In the genomic region with DNA sequence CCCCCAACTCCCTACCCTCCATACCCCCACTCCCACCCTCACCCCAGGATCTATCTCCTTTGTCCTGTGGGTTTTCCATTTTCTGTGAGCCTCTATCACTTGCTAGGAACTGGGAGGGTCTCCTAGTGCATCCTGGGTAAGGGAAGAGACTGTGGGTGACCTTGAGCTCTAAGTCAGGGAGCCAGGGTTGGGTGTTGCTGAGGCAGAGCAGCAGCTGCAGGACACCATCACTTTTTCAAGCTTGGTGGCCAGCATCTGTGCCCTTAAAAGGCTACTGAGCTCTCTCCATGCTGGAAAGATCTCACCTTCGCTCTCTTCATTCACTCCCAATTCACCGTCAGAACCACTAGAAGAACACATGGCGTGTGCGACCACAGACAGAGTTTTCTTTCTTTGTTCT, we compare ENCODE assay signal across 16 mouse cellular contexts. TPM values are rescaled to one million over a fixed set of nuclear protein-coding genes. Genes with fewer than 3 reads are reported as not detected.
DNase-seq lines count a peak whose midpoint lies in the region; ATAC-seq lines count a peak whose summit lies in the region.
"Had no signal": no experiment of that assay in that cellular context is flagged by ENCODE, and none has a peak within 500 bp of the region (broad histone marks: within the 10 kb centered on the region; RNA-seq: fewer than 3 reads in every experiment).

No protein-coding gene starts in this region.

- DNase-seq in heart, postnatal 36 days, result no peak
- DNase-seq in ES-CJ7 (ENCODE audit: low read depth, low spot score) (peak; percentile 29), adipocyte (ENCODE audit: low spot score) (no peak)
- no peak for DNase-seq in adrenal gland, postnatal 36 days
- DNase-seq: B cell, adult 2 months; cerebellum, adult 8-10 months; layer of hippocampus, adult 9-11 months; midbrain, embryonic 14.5 days; retina, postnatal 1 day; thymus, adult 2 months had no signal

- no peak overlapping the region for H3K9ac ChIP-seq in heart, embryonic 13.5 days
- H3K9ac ChIP-seq in embryonic facial prominence, embryonic 12.5 days, result no peak overlapping the region
- no peak overlapping the region for H3K9ac ChIP-seq in limb, embryonic 13.5 days

- H3K27me3 ChIP-seq in heart, embryonic 13.5 days (replicated peaks), result peaks cover under 1% of the 10 kb centered on the region; the same call in 1 of the 2 replicates
- no peaks in the 10 kb centered on the region for H3K27me3 ChIP-seq in embryonic facial prominence, embryonic 12.5 days
- no peaks in the 10 kb centered on the region for H3K27me3 ChIP-seq in limb, embryonic 13.5 days

- peak overlapping the region; percentile 76 for H3K27ac ChIP-seq in heart, embryonic 13.5 days (replicated peaks)
- peak overlapping the region; percentile 51; the same call in 1 of the 2 replicates for H3K27ac ChIP-seq in embryonic facial prominence, embryonic 12.5 days
- H3K27ac ChIP-seq in limb, embryonic 13.5 days, result peak overlapping the region; percentile 69; the same call in 1 of the 2 replicates

- H3K36me3 ChIP-seq in heart, embryonic 13.5 days, result no peaks in the 10 kb centered on the region
- H3K36me3 ChIP-seq in embryonic facial prominence, embryonic 12.5 days, result no peaks in the 10 kb centered on the region
- no peaks in the 10 kb centered on the region for H3K36me3 ChIP-seq in limb, embryonic 13.5 days

- H3K4me3 ChIP-seq in heart, embryonic 13.5 days, result no peak overlapping the region
- H3K4me3 ChIP-seq in embryonic facial prominence, embryonic 12.5 days, result no peak overlapping the region
- H3K4me3 ChIP-seq in limb, embryonic 13.5 days, result no peak overlapping the region
- H3K4me3 ChIP-seq: erythroblast, embryonic 14.5 days had no signal

- WGBS in heart, embryonic 13.5 days, result 84% methylated on average over 4 of the region's 4 CpGs
- WGBS in embryonic facial prominence, embryonic 12.5 days, result 92% methylated on average over 4 of the region's 4 CpGs
- WGBS in limb, embryonic 13.5 days, result 88% methylated on average over 4 of the region's 4 CpGs

- peaks cover 21% of the 10 kb centered on the region for H3K4me1 ChIP-seq in heart, embryonic 13.5 days
- peaks cover 8% of the 10 kb centered on the region for H3K4me1 ChIP-seq in embryonic facial prominence, embryonic 12.5 days
- peaks cover 11% of the 10 kb centered on the region for H3K4me1 ChIP-seq in limb, embryonic 13.5 days

- intact Hi-C loops in heart, postnatal 36 days (cut with DNase I), result no loop called here

- H3K9me3 ChIP-seq in heart, embryonic 13.5 days, result no peaks in the 10 kb centered on the region
- no peaks in the 10 kb centered on the region for H3K9me3 ChIP-seq in embryonic facial prominence, embryonic 12.5 days
- no peaks in the 10 kb centered on the region for H3K9me3 ChIP-seq in limb, embryonic 13.5 days

- H3K4me2 ChIP-seq in heart, embryonic 13.5 days, result no peak overlapping the region
- H3K4me2 ChIP-seq in embryonic facial prominence, embryonic 12.5 days (replicated peaks), result no peak overlapping the region
- no peak overlapping the region for H3K4me2 ChIP-seq in limb, embryonic 13.5 days (replicated peaks)

- no peak for ATAC-seq in heart, embryonic 13.5 days (ENCODE audit: extremely low read depth, insufficient number of reproducible peaks, low FRiP score, low TSS enrichment)
- no peak for ATAC-seq in embryonic facial prominence, embryonic 12.5 days (ENCODE audit: insufficient number of reproducible peaks, insufficient read depth, low FRiP score, low TSS enrichment)
- ATAC-seq in limb, embryonic 13.5 days (ENCODE audit: low FRiP score, low read depth), result no peak
- ATAC-seq: forebrain, embryonic 14.5 days; hindbrain, embryonic 16.5 days had no signal

RNA-seq across cellular contexts. Expression of gene Hhat, which starts 7.2 kb away (rescaled TPM):
- polyA plus RNA-seq in heart, embryonic 13.5 days (2015; fragmentation: Nextera tagmentation; extraction: Ambion mirVana), result 6.3 and 6.4 TPM in 2 replicates
- total RNA-seq in heart, postnatal 36 days (2021), result 1 to 10 TPM; 2.1 to 2.4 TPM
- polyA plus RNA-seq in embryonic facial prominence, embryonic 12.5 days (2016; fragmentation: Nextera tagmentation; extraction: Ambion mirVana), result 8.9 and 10.4 TPM in 2 replicates
- polyA plus RNA-seq in limb, embryonic 13.5 days (2015; fragmentation: Nextera tagmentation; extraction: Ambion mirVana), result 10.3 and 10.6 TPM in 2 replicates
- total RNA-seq in adrenal gland, postnatal 36 days (2021), result 1 to 10 TPM; 2.9 to 8.5 TPM
- polyA plus RNA-seq: erythroblast, embryonic 14.5 days had no signal
